Mouse (Mus musculus): ENCODE results near the gene Ppp3ca. TPM values are rescaled to one million over a fixed set of nuclear protein-coding genes. Genes with fewer than 3 reads are reported as not detected.

Gene Ppp3ca
- polyA plus RNA-seq, 1 experiment from 2014 or later = 60.8 TPM

GRCm38 (mm10) chr3:136802595-136802994 lies 132.7 kb downstream of the Ppp3ca start:
- Histone ChIP-seq H3K4me3 (no peak overlapping the region), H3K27ac (no peak overlapping the region), H3K4me1 (no peaks in the 10 kb centered on the region), H3K4me2 (no peak overlapping the region), H3K9me3 (no peaks in the 10 kb centered on the region), H3K36me3 (peaks cover 11% of the 10 kb centered on the region), H3K27me3 (no peaks in the 10 kb centered on the region), H3K9ac (no peak overlapping the region)
- ATAC-seq (ENCODE audit: insufficient number of reproducible peaks, low FRiP score, low TSS enrichment, low read depth) = no peak
- WGBS = 67% methylated on average over 4 of the region's 4 CpGs

GRCm38 (mm10) chr3:136805897-136806296 lies 136.0 kb downstream of the Ppp3ca start:
- Histone ChIP-seq H3K9ac (no peak overlapping the region), H3K4me1 (no peaks in the 10 kb centered on the region), H3K4me3 (no peak overlapping the region), H3K27ac (no peak overlapping the region), H3K4me2 (no peak overlapping the region), H3K27me3 (no peaks in the 10 kb centered on the region), H3K9me3 (no peaks in the 10 kb centered on the region), H3K36me3 (0 out of 2 replicates have a peak, but pooled peaks cover 4% of the 10 kb centered on the region)
- WGBS = 93% methylated on average over 4 of the region's 4 CpGs
- no peak for ATAC-seq (ENCODE audit: insufficient number of reproducible peaks, low FRiP score, low TSS enrichment, low read depth)

- H3K4me3 ChIP-seq = no peak overlapping the region
- H3K9ac ChIP-seq = no peak overlapping the region
- no peak overlapping the region for H3K27ac ChIP-seq
- no peaks in the 10 kb centered on the region for H3K9me3 ChIP-seq
- 74% methylated on average over 3 of the region's 3 CpGs for WGBS
- H3K4me2 ChIP-seq = no peak overlapping the region
- no peak for ATAC-seq (ENCODE audit: insufficient number of reproducible peaks, low FRiP score, low TSS enrichment, low read depth)
- no peaks in the 10 kb centered on the region for H3K36me3 ChIP-seq
- H3K27me3 ChIP-seq = no peaks in the 10 kb centered on the region
- H3K4me1 ChIP-seq = no peaks in the 10 kb centered on the region
Measured at GRCm38 (mm10) chr3:136810271-136810670, 140.3 kb downstream of the Ppp3ca start.

- no peak overlapping the region for H3K4me3 ChIP-seq
- H3K36me3 ChIP-seq = no peaks in the 10 kb centered on the region
- WGBS = 76% methylated on average over 6 of the region's 6 CpGs
- no peaks in the 10 kb centered on the region for H3K9me3 ChIP-seq
- no peak for ATAC-seq (ENCODE audit: insufficient number of reproducible peaks, low FRiP score, low TSS enrichment, low read depth)
- no peak overlapping the region for H3K4me2 ChIP-seq
- H3K27me3 ChIP-seq = no peaks in the 10 kb centered on the region
- no peak overlapping the region for H3K27ac ChIP-seq
- H3K9ac ChIP-seq = no peak overlapping the region
- no peaks in the 10 kb centered on the region for H3K4me1 ChIP-seq
Measured at GRCm38 (mm10) chr3:136812162-136812561, 142.2 kb downstream of the Ppp3ca start.

- no peak overlapping the region for H3K27ac ChIP-seq
- H3K9ac ChIP-seq = no peak overlapping the region
- no peaks in the 10 kb centered on the region for H3K36me3 ChIP-seq
- no peaks in the 10 kb centered on the region for H3K4me1 ChIP-seq
- H3K4me3 ChIP-seq = no peak overlapping the region
- H3K4me2 ChIP-seq = no peak overlapping the region
- 85% methylated on average over 2 of the region's 2 CpGs for WGBS
- no peaks in the 10 kb centered on the region for H3K27me3 ChIP-seq
- ATAC-seq (ENCODE audit: insufficient number of reproducible peaks, low FRiP score, low TSS enrichment, low read depth) = no peak
- H3K9me3 ChIP-seq = no peaks in the 10 kb centered on the region
Measured at GRCm38 (mm10) chr3:136812791-136813190, 142.9 kb downstream of the Ppp3ca start.

GRCm38 (mm10) chr3:136813886-136814285 lies 144.0 kb downstream of the Ppp3ca start:
- H3K27ac ChIP-seq = no peak overlapping the region
- H3K9me3 ChIP-seq = no peaks in the 10 kb centered on the region
- no peak overlapping the region for H3K9ac ChIP-seq
- no peak overlapping the region for H3K4me3 ChIP-seq
- 88% methylated on average over 2 of the region's 2 CpGs for WGBS
- no peaks in the 10 kb centered on the region for H3K36me3 ChIP-seq
- no peak for ATAC-seq (ENCODE audit: insufficient number of reproducible peaks, low FRiP score, low TSS enrichment, low read depth)
- H3K4me1 ChIP-seq = no peaks in the 10 kb centered on the region
- H3K4me2 ChIP-seq = no peak overlapping the region
- no peaks in the 10 kb centered on the region for H3K27me3 ChIP-seq

- no peak for ATAC-seq (ENCODE audit: insufficient number of reproducible peaks, low FRiP score, low TSS enrichment, low read depth)
- H3K4me1 ChIP-seq = 0 out of 2 replicates have a peak, but pooled peaks cover 2% of the 10 kb centered on the region
- no peak overlapping the region for H3K27ac ChIP-seq
- 69% methylated on average over 4 of the region's 4 CpGs for WGBS
- H3K36me3 ChIP-seq = no peaks in the 10 kb centered on the region
- H3K4me3 ChIP-seq = no peak overlapping the region
- no peaks in the 10 kb centered on the region for H3K27me3 ChIP-seq
- no peak overlapping the region for H3K4me2 ChIP-seq
- H3K9ac ChIP-seq = no peak overlapping the region
- no peaks in the 10 kb centered on the region for H3K9me3 ChIP-seq
Measured at GRCm38 (mm10) chr3:136814916-136815315, 145.0 kb downstream of the Ppp3ca start.

GRCm38 (mm10) chr3:136816319-136816718 lies 146.4 kb downstream of the Ppp3ca start:
- no peak overlapping the region for H3K4me3 ChIP-seq
- H3K27me3 ChIP-seq = no peaks in the 10 kb centered on the region
- 0 out of 2 replicates have a peak, but pooled peaks cover 2% of the 10 kb centered on the region for H3K4me1 ChIP-seq
- no peak for ATAC-seq (ENCODE audit: insufficient number of reproducible peaks, low FRiP score, low TSS enrichment, low read depth)
- H3K9me3 ChIP-seq = no peaks in the 10 kb centered on the region
- WGBS = 93% methylated on average over 3 of the region's 3 CpGs
- no peak overlapping the region for H3K9ac ChIP-seq
- H3K36me3 ChIP-seq = no peaks in the 10 kb centered on the region
- no peak overlapping the region for H3K27ac ChIP-seq
- H3K4me2 ChIP-seq = no peak overlapping the region

GRCm38 (mm10) chr3:136818997-136819396 lies 149.1 kb downstream of the Ppp3ca start:
- 65% methylated on average over 5 of the region's 5 CpGs for WGBS
- no peak overlapping the region for H3K9ac ChIP-seq
- H3K4me1 ChIP-seq = 0 out of 2 replicates have a peak, but pooled peaks cover 2% of the 10 kb centered on the region
- no peaks in the 10 kb centered on the region for H3K9me3 ChIP-seq
- H3K36me3 ChIP-seq = no peaks in the 10 kb centered on the region
- no peak overlapping the region for H3K4me2 ChIP-seq
- no peak overlapping the region for H3K4me3 ChIP-seq
- H3K27me3 ChIP-seq = no peaks in the 10 kb centered on the region
- no peak for ATAC-seq (ENCODE audit: insufficient number of reproducible peaks, low FRiP score, low TSS enrichment, low read depth)
- no peak overlapping the region for H3K27ac ChIP-seq

GRCm38 (mm10) chr3:136821039-136821438 lies 151.1 kb downstream of the Ppp3ca start:
- Histone ChIP-seq H3K9ac (no peak overlapping the region), H3K9me3 (no peaks in the 10 kb centered on the region), H3K27me3 (no peaks in the 10 kb centered on the region), H3K4me2 (no peak overlapping the region), H3K4me3 (no peak overlapping the region), H3K36me3 (no peaks in the 10 kb centered on the region), H3K4me1 (0 out of 2 replicates have a peak, but pooled peaks cover 2% of the 10 kb centered on the region), H3K27ac (no peak overlapping the region)
- no peak for ATAC-seq (ENCODE audit: insufficient number of reproducible peaks, low FRiP score, low TSS enrichment, low read depth)
- WGBS = 65% methylated on average over 3 of the region's 3 CpGs

- ATAC-seq (ENCODE audit: insufficient number of reproducible peaks, low FRiP score, low TSS enrichment, low read depth) = no peak
- Histone ChIP-seq H3K4me1 (0 out of 2 replicates have a peak, but pooled peaks cover 2% of the 10 kb centered on the region), H3K27ac (no peak overlapping the region), H3K4me2 (no peak overlapping the region), H3K4me3 (no peak overlapping the region), H3K9ac (no peak overlapping the region), H3K27me3 (no peaks in the 10 kb centered on the region), H3K36me3 (no peaks in the 10 kb centered on the region), H3K9me3 (no peaks in the 10 kb centered on the region)
- 86% methylated on average over 2 of the region's 2 CpGs for WGBS
Measured at GRCm38 (mm10) chr3:136821993-136822392, 152.1 kb downstream of the Ppp3ca start.

GRCm38 (mm10) chr3:136822431-136822830 lies 152.5 kb downstream of the Ppp3ca start:
- Histone ChIP-seq H3K9ac (no peak overlapping the region), H3K9me3 (no peaks in the 10 kb centered on the region), H3K4me3 (no peak overlapping the region), H3K4me1 (0 out of 2 replicates have a peak, but pooled peaks cover 2% of the 10 kb centered on the region), H3K27me3 (no peaks in the 10 kb centered on the region), H3K36me3 (no peaks in the 10 kb centered on the region), H3K27ac (no peak overlapping the region), H3K4me2 (no peak overlapping the region)
- ATAC-seq (ENCODE audit: insufficient number of reproducible peaks, low FRiP score, low TSS enrichment, low read depth) = no peak
- 86% methylated on average over 2 of the region's 2 CpGs for WGBS

- Histone ChIP-seq H3K27ac (no peak overlapping the region), H3K27me3 (no peaks in the 10 kb centered on the region), H3K4me3 (no peak overlapping the region), H3K4me2 (no peak overlapping the region), H3K9ac (no peak overlapping the region), H3K9me3 (no peaks in the 10 kb centered on the region), H3K36me3 (no peaks in the 10 kb centered on the region), H3K4me1 (peaks cover 19% of the 10 kb centered on the region)
- WGBS = 52% methylated on average over 2 of the region's 2 CpGs
- ATAC-seq (ENCODE audit: insufficient number of reproducible peaks, low FRiP score, low TSS enrichment, low read depth) = no peak
Measured at GRCm38 (mm10) chr3:136828451-136828850, 158.5 kb downstream of the Ppp3ca start.

All from limb, embryonic 15.5 days (tissue).